Mouse (Mus musculus) limb, embryonic 11.5 days (tissue): ENCODE results near the gene Rab6a. TPM values are rescaled to one million over a fixed set of nuclear protein-coding genes. Genes with fewer than 3 reads are reported as not detected.
"Not testable (repeated sequence)": the region's sequence is repeated elsewhere in the genome, so short reads cannot be mapped to it uniquely, and the experiment has no call there.

Experiments used
- ATAC-seq: fragments of 200-750 bp; cut with Nextera tagmentation; 2 replicates; pipeline ENCODE4 v1.8.0; 2017; ENCODE audit warnings: low read depth; ENCODE audit not compliant: insufficient number of reproducible peaks, low FRiP score, low TSS enrichment
- DNase-seq: peaks from one replicate; pipeline ENCODE4 v3.0.0-alpha.2; 2015; ENCODE audit warnings: low spot score
- H3K27ac ChIP-seq: fragments of 300-500 bp; sonication (generic); replicated peaks from 2 replicates; pipeline ENCODE4 v1.5.1; 2014; ENCODE audit warnings: low read depth, mild to moderate bottlenecking, low read length
- H3K27me3 ChIP-seq: fragments of 300-500 bp; sonication (generic); 2 replicates; pipeline ENCODE4 v1.6.1; 2014; ENCODE audit warnings: mild to moderate bottlenecking, low read length, mixed read lengths; ENCODE audit not compliant: control insufficient read depth, insufficient read depth
- H3K36me3 ChIP-seq: fragments of 300-500 bp; sonication (generic); 2 replicates; pipeline ENCODE4 v1.6.1; 2014; ENCODE audit warnings: mild to moderate bottlenecking, low read length, moderate library complexity, mixed read lengths; ENCODE audit not compliant: control insufficient read depth, insufficient read depth
- H3K4me1 ChIP-seq: fragments of 300-500 bp; sonication (generic); 2 replicates; pipeline ENCODE4 v1.6.1; 2014; ENCODE audit warnings: low read length, mixed read lengths; ENCODE audit not compliant: control insufficient read depth, insufficient read depth
- H3K4me2 ChIP-seq: fragments of 300-500 bp; sonication (generic); 2 replicates; pipeline ENCODE4 v1.6.1; 2014; ENCODE audit warnings: low read depth, mild to moderate bottlenecking, moderate library complexity; ENCODE audit not compliant: severe bottlenecking
- H3K4me3 ChIP-seq: fragments of 300-500 bp; sonication (generic); 2 replicates; pipeline ENCODE4 v1.5.1; 2014; ENCODE audit warnings: low read depth, low read length
- H3K9ac ChIP-seq: fragments of 300-500 bp; sonication (generic); 2 replicates; pipeline ENCODE4 v1.6.1; 2014; ENCODE audit warnings: mild to moderate bottlenecking, low read length
- H3K9me3 ChIP-seq: fragments of 300-500 bp; sonication (generic); 2 replicates; pipeline ENCODE4 v1.6.1; 2016; ENCODE audit warnings: low read length; ENCODE audit not compliant: control insufficient read depth
- WGBS: fragments of 180-500 bp; shearing (Covaris S2); extraction: QIAGEN DNeasy Blood & Tissue Kit; methylation state at CpG from one replicate; pipeline ENCODE4 v1.1.7; 2014; 5-methylcytosine and 5-hydroxymethylcytosine counted together
- polyA plus RNA-seq: library from polyadenylated mRNA; unstranded; fragments of >200 nt; fragmentation: Nextera tagmentation; extraction: Ambion mirVana; gene quantifications from 2 replicates; pipeline ENCODE4 v1.2.1, GENCODE M21; 2014

Rab6a gene
- 128 TPM in 2 replicates for polyA plus RNA-seq

- 0 out of 2 replicates have a peak, but pooled peaks cover 5% of the 10 kb centered on the region for H3K4me1 ChIP-seq
- H3K27me3 ChIP-seq: no peaks in the 10 kb centered on the region
- H3K9me3 ChIP-seq: no peaks in the 10 kb centered on the region
- H3K36me3 ChIP-seq: no peaks in the 10 kb centered on the region
- peak within 1 kb of the TSS; percentile 97 for H3K27ac ChIP-seq
- under 1% methylated on average over 96 of the region's 105 CpGs for WGBS
- ATAC-seq (peak; percentile 97), DNase-seq (peak; percentile 99)
- peak within 1 kb of the TSS; percentile 98 for H3K9ac ChIP-seq
- peak within 1 kb of the TSS; percentile 96 for H3K4me3 ChIP-seq
- H3K4me2 ChIP-seq: peak within 1 kb of the TSS; percentile 50
These were observed at the start of gene Rab6a for GRCm38 (mm10) chr7:100607214-100608129. Gene Rab6a, plus strand, starts transcription at chr7:100607410.

GRCm38 (mm10) chr7:100559331-100559730 is 47.9 kb upstream of the Rab6a start:
- no peak overlapping the region for H3K9ac ChIP-seq
- ATAC-seq (no peak), DNase-seq (no peak)
- H3K27ac ChIP-seq: no peak overlapping the region
- no peaks in the 10 kb centered on the region; the same call in 1 of the 2 replicates for H3K36me3 ChIP-seq
- WGBS: 83% methylated on average over 4 of the region's 4 CpGs
- no peak overlapping the region for H3K4me2 ChIP-seq
- H3K9me3 ChIP-seq: no peaks in the 10 kb centered on the region
- no peaks in the 10 kb centered on the region for H3K27me3 ChIP-seq
- H3K4me1 ChIP-seq: no peaks in the 10 kb centered on the region
- H3K4me3 ChIP-seq: no peak overlapping the region

GRCm38 (mm10) chr7:100561861-100562587 is 45.2 kb upstream of the Rab6a start:
- H3K4me1 ChIP-seq: no peaks in the 10 kb centered on the region
- H3K27me3 ChIP-seq: no peaks in the 10 kb centered on the region
- H3K9ac ChIP-seq: no peak overlapping the region
- no peak for DNase-seq
- H3K4me2 ChIP-seq: no peak overlapping the region
- H3K27ac ChIP-seq: no peak overlapping the region
- no peaks in the 10 kb centered on the region for H3K9me3 ChIP-seq
- no peak overlapping the region for H3K4me3 ChIP-seq
- no peaks in the 10 kb centered on the region; the same call in 1 of the 2 replicates for H3K36me3 ChIP-seq
- 77% methylated on average over 11 of the region's 11 CpGs for WGBS
- no peak for ATAC-seq

GRCm38 (mm10) chr7:100567238-100567637 is 40.0 kb upstream of the Rab6a start:
- not testable (repeated sequence) for H3K9me3 ChIP-seq, H3K9ac ChIP-seq, H3K27ac ChIP-seq, H3K4me3 ChIP-seq, DNase-seq, ATAC-seq, H3K4me1 ChIP-seq, H3K36me3 ChIP-seq, H3K4me2 ChIP-seq, H3K27me3 ChIP-seq
- 78% methylated on average over 5 of the region's 5 CpGs for WGBS

- DNase-seq: no peak
- no peak overlapping the region for H3K27ac ChIP-seq
- ATAC-seq: no peak
- no peaks in the 10 kb centered on the region; the same call in 1 of the 2 replicates for H3K36me3 ChIP-seq
- H3K4me2 ChIP-seq: no peak overlapping the region
- H3K27me3 ChIP-seq: no peaks in the 10 kb centered on the region
- no peaks in the 10 kb centered on the region for H3K9me3 ChIP-seq
- no peak overlapping the region for H3K9ac ChIP-seq
- no peak overlapping the region for H3K4me3 ChIP-seq
- no peaks in the 10 kb centered on the region for H3K4me1 ChIP-seq
These were observed 37.3 kb upstream of the Rab6a start for GRCm38 (mm10) chr7:100569907-100570306.

GRCm38 (mm10) chr7:100570930-100571715 is 36.1 kb upstream of the Rab6a start:
- H3K4me2 ChIP-seq: no peak overlapping the region
- H3K9me3 ChIP-seq: no peaks in the 10 kb centered on the region
- no peaks in the 10 kb centered on the region for H3K27me3 ChIP-seq
- no peaks in the 10 kb centered on the region for H3K4me1 ChIP-seq
- WGBS: 88% methylated on average over 3 of the region's 3 CpGs
- DNase-seq: no peak
- H3K27ac ChIP-seq: no peak overlapping the region
- ATAC-seq: no peak
- H3K4me3 ChIP-seq: no peak overlapping the region
- H3K36me3 ChIP-seq: no peaks in the 10 kb centered on the region; the same call in 1 of the 2 replicates
- H3K9ac ChIP-seq: no peak overlapping the region

GRCm38 (mm10) chr7:100572061-100572460 is 35.1 kb upstream of the Rab6a start:
- Histone ChIP-seq H3K9ac (no peak overlapping the region), H3K36me3 (no peaks in the 10 kb centered on the region; the same call in 1 of the 2 replicates), H3K4me3 (no peak overlapping the region), H3K4me1 (no peaks in the 10 kb centered on the region), H3K4me2 (no peak overlapping the region), H3K27ac (no peak overlapping the region), H3K27me3 (no peaks in the 10 kb centered on the region), H3K9me3 (no peaks in the 10 kb centered on the region)
- no peak for ATAC-seq
- 83% methylated on average over 4 of the region's 4 CpGs for WGBS
- DNase-seq: no peak

- Histone ChIP-seq H3K4me3 (no peak overlapping the region), H3K9me3 (no peaks in the 10 kb centered on the region), H3K4me1 (no peaks in the 10 kb centered on the region), H3K9ac (no peak overlapping the region), H3K36me3 (no peaks in the 10 kb centered on the region; the same call in 1 of the 2 replicates), H3K27me3 (no peaks in the 10 kb centered on the region), H3K27ac (no peak overlapping the region), H3K4me2 (no peak overlapping the region)
- ATAC-seq: no peak
- no peak for DNase-seq
- WGBS: 84% methylated on average over 4 of the region's 4 CpGs
These were observed 34.5 kb upstream of the Rab6a start for GRCm38 (mm10) chr7:100572704-100573103.
